Mouse (Mus musculus) kidney, adult 2 months (tissue): Measurements from ENCODE around the gene Slc22a14. TPM values are rescaled to one million over a fixed set of nuclear protein-coding genes. Genes with fewer than 3 reads are reported as not detected.

Source experiments
- DNase-seq: peaks from one replicate; pipeline ENCODE4 v3.0.0; 2021
- H3K27ac ChIP-seq: fragments of 200-500 bp; 2 replicates; pipeline ENCODE4 v1.5.1; 2012; ENCODE audit warnings: low read depth, low read length, control low read depth, inconsistent platforms; ENCODE audit not compliant: insufficient read depth
- H3K27me3 ChIP-seq: fragments of 200-500 bp; replicated peaks from 2 replicates; pipeline ENCODE4 v1.6.1; 2012; ENCODE audit warnings: mild to moderate bottlenecking, moderate library complexity, low read length, inconsistent platforms; ENCODE audit not compliant: control insufficient read depth, insufficient read depth
- H3K36me3 ChIP-seq: fragments of 200-500 bp; 2 replicates; pipeline ENCODE4 v1.6.1; 2012; ENCODE audit warnings: mild to moderate bottlenecking, moderate library complexity, low read length, inconsistent platforms; ENCODE audit not compliant: control insufficient read depth, insufficient read depth
- H3K4me1 ChIP-seq: fragments of 200-500 bp; 2 replicates; pipeline ENCODE4 v1.6.1; 2011; ENCODE audit warnings: low read length; ENCODE audit not compliant: control insufficient read depth, insufficient read depth
- H3K4me3 ChIP-seq: fragments of 200-500 bp; 2 replicates; pipeline ENCODE4 v1.5.1; 2011; ENCODE audit warnings: mild to moderate bottlenecking, low read depth, low read length, control low read depth; ENCODE audit not compliant: insufficient read depth
- CTCF ChIP-seq: fragments of 200-500 bp; conservative IDR thresholded peaks from 2 replicates; pipeline ENCODE4 v1.5.1; 2011; ENCODE audit warnings: low read depth, mild to moderate bottlenecking, control low read depth, low read length, moderate library complexity, mixed read lengths; ENCODE audit not compliant: insufficient read depth, insufficient read length
- POLR2A ChIP-seq: fragments of 200-500 bp; IDR thresholded peaks from one replicate; pipeline ENCODE4 v1.6.1; 2011; ENCODE audit warnings: low read depth, low read length, control low read depth
- WGBS: fragments of 180-500 bp; shearing (Covaris S2); methylation state at CpG from one replicate; pipeline ENCODE4 v1.1.7; 2018; 5-methylcytosine and 5-hydroxymethylcytosine counted together
- polyA plus RNA-seq: library from polyadenylated mRNA; depleted of rRNA; stranded (reverse); fragments of >200 nt; gene quantifications from 2 replicates; pipeline ENCODE4 v1.2.3, GENCODE M21; 2012; rRNA removed

The Slc22a14 gene
- polyA plus RNA-seq, result 1.7 and 2.1 TPM in 2 replicates

- H3K27ac ChIP-seq, result no peak within 1 kb of the TSS
- peaks cover 3% of the 10 kb centered on the region; the same call in 1 of the 2 replicates for H3K4me1 ChIP-seq
- DNase-seq, result peak; percentile 38
- peaks cover 2% of the 10 kb centered on the region; the same call in 1 of the 2 replicates for H3K36me3 ChIP-seq
- 32% methylated on average over 7 of the region's 7 CpGs for WGBS
- no peaks in the 10 kb centered on the region for H3K27me3 ChIP-seq
- no peak for TF ChIP-seq POLR2A
- TF ChIP-seq CTCF, result no peak
- H3K4me3 ChIP-seq, result no peak within 1 kb of the TSS
Observed at GRCm38 (mm10) chr9:119365284-119365683, at the start of gene Slc22a14. Gene Slc22a14, minus strand, starts transcription at chr9:119365553.

DNA sequence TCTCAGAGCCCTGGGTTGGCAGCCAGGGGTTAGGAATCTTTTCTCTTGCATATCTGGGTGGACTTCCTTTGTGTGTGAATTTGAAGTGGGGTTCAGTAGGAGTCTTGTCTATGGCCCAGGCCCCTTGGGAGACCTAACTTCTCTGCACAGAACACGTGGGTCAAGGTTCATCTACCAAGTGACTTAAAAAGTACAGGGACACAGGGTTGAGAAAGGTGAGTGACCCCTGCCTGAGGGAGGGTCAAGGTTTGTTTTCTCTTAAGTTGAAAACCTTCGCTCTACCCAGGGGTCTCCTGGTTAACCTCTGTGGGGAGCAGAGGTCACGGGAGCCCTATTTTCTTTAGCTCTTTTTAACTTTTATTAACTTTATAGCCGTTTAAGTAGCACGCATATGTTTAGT is 44.5 kb upstream of the Slc22a14 start:
- no peaks in the 10 kb centered on the region for H3K27me3 ChIP-seq
- H3K4me1 ChIP-seq, result peaks cover 26% of the 10 kb centered on the region
- no peaks in the 10 kb centered on the region for H3K36me3 ChIP-seq
- peak; percentile 69 for DNase-seq
- TF ChIP-seq POLR2A (no peak), CTCF (no peak)
- H3K27ac ChIP-seq, result peak overlapping the region; percentile 21
- H3K4me3 ChIP-seq, result no peak overlapping the region
- 40% methylated on average over 5 of the region's 5 CpGs for WGBS

DNA sequence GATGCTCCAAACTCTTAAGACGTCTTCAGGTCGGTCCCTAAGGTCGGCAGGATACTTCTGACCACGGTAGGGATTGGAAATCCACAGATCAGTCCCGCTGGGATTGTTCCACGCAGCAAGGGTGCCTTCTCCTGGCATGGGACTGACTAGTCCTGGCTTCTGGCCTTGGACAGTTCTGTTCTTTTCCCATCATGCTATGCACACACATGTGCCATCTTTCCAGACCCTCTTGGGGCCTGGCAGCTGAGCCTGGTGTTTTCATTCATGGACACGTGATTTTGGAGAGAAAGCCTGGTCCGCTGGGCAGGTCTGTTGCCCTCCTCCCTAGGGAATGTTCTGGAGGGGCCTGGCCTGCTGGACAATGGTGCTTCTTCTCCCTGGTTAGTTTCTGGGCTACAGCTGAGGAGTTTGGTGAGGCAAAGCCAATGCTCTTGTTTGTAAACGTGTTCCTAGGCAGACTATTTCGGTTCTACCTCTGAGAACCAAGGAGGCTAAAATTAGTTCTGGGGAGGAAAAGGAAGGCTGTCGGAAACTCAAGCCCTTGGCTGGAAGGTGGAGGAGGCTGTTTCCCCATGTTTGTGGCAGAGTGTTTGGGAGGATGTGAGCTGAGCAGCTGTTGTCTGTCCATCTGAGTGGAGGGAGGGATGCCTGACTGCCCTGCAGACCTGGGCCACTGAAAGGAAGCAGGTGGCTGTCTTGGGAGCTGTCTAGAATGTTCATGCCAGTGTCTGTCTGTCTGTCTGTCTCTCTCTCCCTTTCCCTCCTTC is 43.7 kb upstream of the Slc22a14 start:
- DNase-seq, result peak; percentile 44
- no peaks in the 10 kb centered on the region for H3K27me3 ChIP-seq
- peak overlapping the region; percentile 46 for H3K27ac ChIP-seq
- H3K36me3 ChIP-seq, result no peaks in the 10 kb centered on the region
- no peak for TF ChIP-seq POLR2A
- TF ChIP-seq CTCF, result no peak
- 48% methylated on average over 11 of the region's 11 CpGs for WGBS
- H3K4me1 ChIP-seq, result peaks cover 26% of the 10 kb centered on the region
- H3K4me3 ChIP-seq, result no peak overlapping the region

DNA sequence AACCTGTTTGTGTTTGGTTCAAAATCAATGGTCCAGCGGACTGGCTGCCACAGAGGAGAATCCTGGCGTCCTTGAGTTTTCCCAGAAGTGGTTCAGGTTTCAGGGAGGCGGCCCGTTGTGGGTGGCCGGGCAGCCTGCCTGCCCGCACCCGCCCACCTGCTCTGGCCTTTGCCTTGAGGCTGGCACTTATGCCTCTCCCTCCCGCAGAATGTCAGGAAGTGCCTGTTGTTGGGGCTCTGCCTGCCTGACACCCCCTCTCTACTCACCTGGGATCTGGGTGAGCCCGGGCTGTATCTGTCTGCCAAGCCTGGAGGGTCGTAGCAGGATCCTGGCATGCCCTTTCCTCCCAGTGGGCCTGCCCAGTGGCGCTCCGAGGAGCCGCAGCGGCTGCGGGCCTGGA is 42.5 kb upstream of the Slc22a14 start:
- DNase-seq, result peak; percentile 93
- peaks cover 26% of the 10 kb centered on the region for H3K4me1 ChIP-seq

GRCm38 (mm10) chr9:119404090-119404489 is 38.7 kb upstream of the Slc22a14 start:
- Histone ChIP-seq H3K4me1 (peaks cover 21% of the 10 kb centered on the region), H3K27me3 (no peaks in the 10 kb centered on the region), H3K36me3 (no peaks in the 10 kb centered on the region), H3K27ac (no peak overlapping the region), H3K4me3 (no peak overlapping the region)
- TF ChIP-seq POLR2A (no peak), CTCF (no peak)
- 87% methylated on average over 5 of the region's 5 CpGs for WGBS
- DNase-seq, result no peak

More for the DNA sequence above, 42.5 kb upstream of the Slc22a14 start:
- WGBS, result 31% methylated on average over 15 of the region's 15 CpGs
- H3K27me3 ChIP-seq, result no peaks in the 10 kb centered on the region
- no peaks in the 10 kb centered on the region for H3K36me3 ChIP-seq
- peak overlapping the region; percentile 79 for H3K27ac ChIP-seq
- no peak for TF ChIP-seq CTCF
- TF ChIP-seq POLR2A, result no peak
- H3K4me3 ChIP-seq, result peak overlapping the region; percentile 24

GRCm38 (mm10) chr9:119403236-119403641 is 37.9 kb upstream of the Slc22a14 start:
- no peaks in the 10 kb centered on the region for H3K36me3 ChIP-seq
- H3K4me3 ChIP-seq, result peak overlapping the region; percentile 93
- WGBS, result under 1% methylated on average over 26 of the region's 26 CpGs
- H3K27ac ChIP-seq, result no peak overlapping the region
- no peak for TF ChIP-seq CTCF
- TF ChIP-seq POLR2A, result no peak
- DNase-seq, result peak; percentile 59
- no peaks in the 10 kb centered on the region for H3K27me3 ChIP-seq
- peaks cover 15% of the 10 kb centered on the region for H3K4me1 ChIP-seq
